In genomic region chr4:133865231-133865630, GRCm38 (mm10) we compare ENCODE assay signal across 12 mouse cellular contexts. TPM values are rescaled to one million over a fixed set of nuclear protein-coding genes. Genes with fewer than 3 reads are reported as not detected.
A peak's percentile ranks its signal among the peaks of the same experiment; 100 is the strongest.
DNase-seq lines count a peak whose midpoint lies in the region; ATAC-seq and TF ChIP-seq lines count a peak whose summit lies in the region.
"Had no signal": no experiment of that assay in that cellular context is flagged by ENCODE, and none has a peak within 500 bp of the region (broad histone marks: within the 10 kb centered on the region; RNA-seq: fewer than 3 reads in every experiment).

No protein-coding gene starts in this region.

- H3K27me3 ChIP-seq in heart, embryonic 16.5 days (ENCODE audit: control insufficient read depth, insufficient read depth, low read length), result no peaks in the 10 kb centered on the region
- no peaks in the 10 kb centered on the region for H3K27me3 ChIP-seq in neural tube, embryonic 11.5 days (ENCODE audit: control insufficient read depth, insufficient read depth, low read length)
- no peaks in the 10 kb centered on the region for H3K27me3 ChIP-seq in hindbrain, embryonic 11.5 days (ENCODE audit: control insufficient read depth, insufficient read depth, low read length)
- no peaks in the 10 kb centered on the region for H3K27me3 ChIP-seq in stomach, postnatal 0 days (ENCODE audit: control insufficient read depth, insufficient read depth, low read length)

- peaks cover 4% of the 10 kb centered on the region; the same call in 1 of the 2 replicates for H3K36me3 ChIP-seq in heart, embryonic 16.5 days (ENCODE audit: control insufficient read depth, insufficient read depth)
- H3K36me3 ChIP-seq in neural tube, embryonic 11.5 days (ENCODE audit: control insufficient read depth, insufficient read depth, low read length), result no peaks in the 10 kb centered on the region
- H3K36me3 ChIP-seq in hindbrain, embryonic 11.5 days (ENCODE audit: control insufficient read depth, insufficient read depth, low read length), result no peaks in the 10 kb centered on the region
- peaks cover 9% of the 10 kb centered on the region; the same call in 1 of the 2 replicates for H3K36me3 ChIP-seq in stomach, postnatal 0 days (ENCODE audit: control insufficient read depth, insufficient read depth, low read length)

- 67% methylated on average over 5 of the region's 5 CpGs for WGBS in heart, embryonic 16.5 days
- 85% methylated on average over 5 of the region's 5 CpGs for WGBS in neural tube, embryonic 11.5 days
- WGBS in hindbrain, embryonic 11.5 days, result 88% methylated on average over 5 of the region's 5 CpGs
- WGBS in stomach, postnatal 0 days, result 52% methylated on average over 5 of the region's 5 CpGs

- no peak for TF ChIP-seq CTCF in stomach, postnatal 0 days (IDR thresholded peaks at IDR 0.05; ENCODE audit: low read depth)

- no peak for DNase-seq in heart, postnatal 4 days
- no peak for DNase-seq in neural tube, embryonic 11.5 days (ENCODE audit: low spot score)
- no peak for DNase-seq in neural tube, embryonic 10.5 days (ENCODE audit: extremely low spot score, low spot score)
- no peak for DNase-seq in hindbrain, embryonic 11.5 days (ENCODE audit: low spot score)
- no peak for DNase-seq in stomach, postnatal 0 days (ENCODE audit: low spot score)
- no peak for DNase-seq in thymus, postnatal 4 days
- DNase-seq in left cerebral cortex, adult 18-20 months (ENCODE audit: low spot score in 2 of 2), result no peak
- DNase-seq: cerebellum, postnatal 36 days; gastrocnemius, postnatal 10 days; thymus, postnatal 14 days had no signal

- H3K4me3 ChIP-seq in heart, embryonic 16.5 days (ENCODE audit: low read length), result no peak overlapping the region
- no peak overlapping the region for H3K4me3 ChIP-seq in neural tube, embryonic 11.5 days (ENCODE audit: low read depth, low read length)
- no peak overlapping the region for H3K4me3 ChIP-seq in hindbrain, embryonic 11.5 days (ENCODE audit: low read depth, low read length)
- H3K4me3 ChIP-seq in stomach, postnatal 0 days (ENCODE audit: low read depth, low read length), result no peak overlapping the region

- H3K9me3 ChIP-seq in heart, embryonic 16.5 days (replicated peaks; ENCODE audit: control insufficient read depth, low read length), result no peaks in the 10 kb centered on the region
- no peaks in the 10 kb centered on the region for H3K9me3 ChIP-seq in neural tube, embryonic 11.5 days (ENCODE audit: control insufficient read depth, low read length)
- no peaks in the 10 kb centered on the region for H3K9me3 ChIP-seq in hindbrain, embryonic 11.5 days (ENCODE audit: control insufficient read depth, low read length)
- no peaks in the 10 kb centered on the region for H3K9me3 ChIP-seq in stomach, postnatal 0 days (ENCODE audit: control insufficient read depth, low read length)

- no peaks in the 10 kb centered on the region for H3K4me1 ChIP-seq in heart, embryonic 16.5 days (ENCODE audit: control insufficient read depth, insufficient read depth, low read length)
- no peaks in the 10 kb centered on the region; the same call in 1 of the 2 replicates for H3K4me1 ChIP-seq in neural tube, embryonic 11.5 days (ENCODE audit: control insufficient read depth, insufficient read depth, low read length)
- H3K4me1 ChIP-seq in hindbrain, embryonic 11.5 days (replicated peaks; ENCODE audit: control insufficient read depth, insufficient read depth, low read length), result peaks cover 10% of the 10 kb centered on the region
- no peaks in the 10 kb centered on the region for H3K4me1 ChIP-seq in stomach, postnatal 0 days (replicated peaks; ENCODE audit: control insufficient read depth, insufficient read depth)

- peak overlapping the region; percentile 36 for H3K9ac ChIP-seq in heart, embryonic 16.5 days (ENCODE audit: low read length)
- H3K9ac ChIP-seq in neural tube, embryonic 11.5 days (ENCODE audit: low read length), result peak overlapping the region; percentile 44
- peak overlapping the region; percentile 47 for H3K9ac ChIP-seq in hindbrain, embryonic 11.5 days (ENCODE audit: low read depth, low read length)
- H3K9ac ChIP-seq in stomach, postnatal 0 days (ENCODE audit: low read length), result 0 out of 2 replicates have a peak overlapping the region, but pooled peaks have one; percentile 38
- H3K9ac ChIP-seq: liver, embryonic 14.5 days had no signal

- no peak for TF ChIP-seq EP300 in stomach, postnatal 0 days (optimal IDR thresholded peaks at IDR 0.05)

- peak overlapping the region; percentile 62 for H3K27ac ChIP-seq in heart, embryonic 16.5 days (ENCODE audit: low read length)
- peak overlapping the region; percentile 27; the same call in 1 of the 2 replicates for H3K27ac ChIP-seq in neural tube, embryonic 11.5 days (ENCODE audit: low read depth, low read length)
- H3K27ac ChIP-seq in hindbrain, embryonic 11.5 days (ENCODE audit: low read depth, low read length), result peak overlapping the region; percentile 67; the same call in 1 of the 2 replicates
- H3K27ac ChIP-seq in stomach, postnatal 0 days (replicated peaks), result peak overlapping the region; percentile 67
- H3K27ac ChIP-seq: liver, embryonic 14.5 days had no signal

- H3K4me2 ChIP-seq in heart, embryonic 16.5 days (ENCODE audit: low read depth, low read length), result no peak overlapping the region
- H3K4me2 ChIP-seq in neural tube, embryonic 11.5 days (ENCODE audit: low read depth), result no peak overlapping the region
- no peak overlapping the region for H3K4me2 ChIP-seq in hindbrain, embryonic 11.5 days (replicated peaks; ENCODE audit: low read depth, low read length)
- H3K4me2 ChIP-seq in stomach, postnatal 0 days (replicated peaks; ENCODE audit: low read depth), result no peak overlapping the region

- ATAC-seq in heart, embryonic 16.5 days (replicated peaks; ENCODE audit: extremely low read depth, insufficient read depth, low FRiP score), result no peak
- no peak for ATAC-seq in neural tube, embryonic 11.5 days (ENCODE audit: insufficient read depth, low FRiP score, low TSS enrichment)
- no peak for ATAC-seq in hindbrain, embryonic 11.5 days (ENCODE audit: low FRiP score)
- no peak for ATAC-seq in stomach, postnatal 0 days (ENCODE audit: low FRiP score, low TSS enrichment)

RNA-seq across cellular contexts. Expression of gene Rps6ka1, which starts 22.4 kb away (rescaled TPM):
- 18.7 and 19.7 TPM in 2 replicates for polyA plus RNA-seq in heart, embryonic 16.5 days (2015; fragmentation: Nextera tagmentation; extraction: Ambion mirVana)
- 10 to 100 TPM in 1 of 2 experiments, 1 to 10 TPM in 1; 9.1 to 10.7 TPM for total RNA-seq in heart, postnatal 4 days (2021)
- 30.0 and 33.5 TPM in 2 replicates for polyA plus RNA-seq in neural tube, embryonic 11.5 days (2014; fragmentation: Nextera tagmentation; extraction: Ambion mirVana)
- polyA plus RNA-seq in hindbrain, embryonic 11.5 days (2014; fragmentation: Nextera tagmentation; extraction: Ambion mirVana), result 27.9 and 28.7 TPM in 2 replicates
- 45.5 and 46.0 TPM in 2 replicates for polyA plus RNA-seq in stomach, postnatal 0 days (2015; fragmentation: Nextera tagmentation; extraction: Ambion mirVana)
- 10 to 100 TPM; 12.0 to 12.6 TPM for total RNA-seq in left cerebral cortex, adult 18-20 months (2021)
